Mouse (Mus musculus): ENCODE results near the gene Mtss1l.

Gene Mtss1l

DNA sequence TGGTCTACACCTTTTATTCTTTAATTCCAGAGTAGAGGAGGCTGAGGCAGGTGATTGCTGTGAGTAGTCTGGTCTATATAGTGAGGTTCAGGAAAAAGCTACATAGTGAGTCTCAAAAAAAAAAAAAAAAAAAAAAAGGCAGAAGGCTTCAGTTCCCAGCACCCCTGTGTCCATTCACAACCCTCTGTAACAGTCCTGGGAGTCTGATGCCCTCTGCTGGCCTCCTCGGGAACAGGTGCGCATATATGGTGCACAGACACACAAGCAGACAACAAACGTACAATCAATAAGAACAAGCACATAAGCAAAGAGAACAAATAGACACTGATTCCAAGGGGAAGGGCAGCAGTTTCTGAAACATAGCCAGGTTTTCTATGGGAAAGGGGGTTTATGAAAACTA is 55.1 kb downstream of the Mtss1l start:
- DNase-seq (ENCODE audit: low read depth), result no peak

DNA sequence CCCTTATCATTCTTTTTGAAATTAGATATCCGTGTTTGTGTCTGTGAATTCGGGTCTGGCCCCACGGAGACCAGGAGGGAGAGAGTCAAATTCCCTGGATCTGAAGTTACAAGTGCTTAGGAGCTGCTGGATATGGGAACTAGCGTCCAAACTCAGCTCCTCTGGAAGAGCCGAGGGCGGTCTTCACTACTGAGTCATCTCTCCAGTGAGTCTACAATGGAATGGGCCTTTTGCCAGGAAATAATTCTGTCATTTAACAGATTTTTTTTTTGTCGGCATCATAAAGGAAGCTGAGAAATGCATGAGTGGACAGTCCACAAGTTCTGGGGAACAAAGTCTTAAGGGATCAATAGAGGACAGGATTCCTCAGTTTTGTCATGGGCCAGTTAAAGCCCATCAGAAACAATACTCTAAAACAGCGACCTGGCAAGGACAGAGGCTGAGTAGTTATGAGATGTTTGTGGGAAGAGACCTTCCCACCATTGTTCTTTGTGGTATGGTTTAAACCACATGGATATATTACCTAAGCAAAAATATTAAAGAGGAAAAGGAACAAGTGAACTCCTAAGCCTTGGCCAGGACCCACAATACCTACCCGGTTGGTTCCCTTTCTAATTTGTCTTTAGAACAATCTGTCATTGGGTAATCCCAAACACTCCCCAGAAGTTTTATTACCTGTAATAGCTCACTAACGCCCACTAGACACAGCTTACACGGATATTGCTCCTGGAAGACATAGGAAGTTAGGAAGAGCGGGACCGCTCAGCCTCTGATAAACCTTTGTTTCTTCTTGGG is 58.8 kb downstream of the Mtss1l start:
- peak; percentile 68 for DNase-seq (ENCODE audit: low read depth)

DNA sequence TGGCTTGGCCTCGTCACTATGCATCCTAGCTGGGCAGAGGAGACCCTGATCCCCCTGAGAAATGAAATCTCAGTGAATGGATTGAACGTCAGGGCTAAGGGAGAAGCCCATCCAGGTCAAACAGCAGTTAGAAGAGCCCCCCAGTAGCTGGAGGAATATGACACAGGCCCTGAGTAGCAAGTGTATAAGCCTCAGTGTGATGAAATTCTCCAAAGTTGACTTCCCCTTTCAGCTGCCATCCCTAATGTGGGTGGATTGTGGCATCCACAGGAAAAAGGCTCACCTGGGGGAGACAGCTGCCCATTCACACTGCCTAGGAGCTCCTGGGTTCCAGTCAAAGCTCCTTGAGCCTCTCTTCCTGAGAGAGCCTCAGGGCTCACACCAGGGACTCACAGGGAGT is 64.1 kb downstream of the Mtss1l start:
- peak; percentile 38 for DNase-seq (ENCODE audit: low read depth)

DNA sequence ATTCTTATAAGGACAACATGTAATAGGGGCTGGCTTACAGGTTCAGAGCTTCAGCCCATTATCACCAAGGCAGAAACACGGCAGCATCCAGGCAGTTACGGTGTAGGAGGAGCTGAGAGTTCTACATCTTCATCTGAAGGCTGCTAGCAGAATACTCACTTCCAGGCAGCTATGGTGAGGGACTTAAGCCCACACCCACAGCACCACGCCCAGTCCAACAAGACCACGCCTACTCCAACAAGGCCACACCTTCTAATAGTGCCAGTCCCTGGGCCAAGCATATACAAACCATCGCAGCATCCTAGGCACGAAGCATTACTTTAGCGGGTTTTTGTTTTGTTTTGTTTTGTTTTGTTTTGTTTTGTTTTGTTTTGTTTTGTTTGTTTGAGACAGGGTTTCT is 65.2 kb downstream of the Mtss1l start:
- DNase-seq (ENCODE audit: low read depth), result peak; percentile 58

DNA sequence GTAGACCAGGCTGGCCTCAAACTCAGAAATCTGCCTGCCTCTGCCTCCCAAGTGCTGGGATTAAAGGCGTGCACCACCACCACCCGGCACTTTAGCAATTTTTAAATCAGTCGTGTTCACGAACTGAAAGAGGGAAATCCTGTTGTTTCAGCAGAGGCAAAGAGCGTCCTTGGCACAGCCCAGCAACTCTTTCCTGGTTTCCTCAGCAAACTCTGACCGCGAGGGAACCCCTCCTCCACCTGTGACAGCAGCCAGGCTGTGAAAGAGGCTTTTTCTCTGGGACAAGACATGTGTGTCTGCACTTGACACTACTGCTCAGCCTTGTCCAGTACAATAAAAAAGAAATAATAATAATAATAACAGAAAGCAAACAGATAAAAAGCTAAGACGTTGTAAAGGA is 65.7 kb downstream of the Mtss1l start:
- DNase-seq (ENCODE audit: low read depth), result peak; percentile 26

DNA sequence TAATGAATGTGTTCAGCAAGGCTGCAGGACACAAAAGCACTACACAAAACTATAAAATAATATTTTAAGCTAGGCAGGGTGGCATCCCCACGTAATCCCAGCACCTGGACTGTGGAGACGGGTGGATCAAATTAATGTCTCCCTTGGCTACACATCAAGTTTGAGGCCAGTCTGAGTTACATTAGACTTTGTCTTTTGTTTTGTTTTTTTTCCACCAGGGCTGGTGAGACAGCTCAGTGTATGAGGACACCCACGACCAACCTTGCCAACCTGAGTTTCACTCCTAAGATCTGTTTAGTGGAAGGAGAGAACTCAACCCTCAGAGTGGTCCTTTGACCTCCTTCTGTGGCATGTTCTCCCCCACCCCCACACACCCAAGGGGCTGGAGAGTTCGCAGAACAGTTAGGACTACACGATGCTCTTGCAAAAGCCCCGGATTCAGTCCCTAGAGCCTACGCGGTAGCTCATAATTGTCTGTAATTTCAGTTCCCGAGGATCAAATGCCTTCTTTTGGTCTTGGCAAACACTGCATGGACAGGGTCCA is 66.2 kb downstream of the Mtss1l start:
- no peak for DNase-seq (ENCODE audit: low read depth)

DNA sequence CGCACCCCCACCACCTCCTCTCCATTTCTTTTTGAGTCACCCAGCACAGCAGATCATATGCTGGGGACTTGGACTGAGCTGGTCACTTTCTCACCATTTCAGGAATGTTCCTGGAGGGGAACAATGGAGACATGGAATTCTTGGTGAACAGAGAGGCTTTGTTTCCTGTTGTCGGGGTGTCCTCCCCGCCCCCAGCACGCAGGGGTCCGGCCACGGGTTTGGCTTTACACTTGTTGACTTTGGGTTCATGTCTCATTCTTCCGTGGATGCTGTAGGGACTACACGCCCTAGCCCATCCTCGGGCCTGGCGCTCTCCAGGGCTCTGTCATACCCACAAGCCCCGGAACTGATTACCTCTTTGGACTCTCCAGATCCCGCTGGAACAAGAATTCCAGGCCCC is 67.7 kb downstream of the Mtss1l start:
- DNase-seq (ENCODE audit: low read depth), result no peak

DNA sequence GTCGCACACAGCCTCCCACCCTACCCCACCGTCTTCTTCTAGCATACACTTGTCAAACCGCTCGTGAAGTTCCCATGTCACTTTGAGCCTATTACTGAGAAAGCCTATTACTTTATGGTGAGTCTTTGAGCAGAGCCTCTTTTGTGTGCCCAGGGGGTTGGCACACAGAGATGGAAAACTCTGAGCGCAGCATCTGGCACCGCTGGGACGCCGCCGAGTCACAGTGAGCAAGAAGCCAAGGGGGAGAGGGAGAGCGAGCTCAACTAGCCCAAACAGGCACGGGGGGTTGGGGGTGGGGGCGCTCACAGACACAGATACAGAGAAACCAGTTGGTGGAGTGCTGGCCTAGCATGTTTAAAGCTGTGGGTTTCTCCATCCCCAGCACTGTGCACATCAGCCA is 68.3 kb downstream of the Mtss1l start:
- no peak for DNase-seq (ENCODE audit: low read depth)

DNA sequence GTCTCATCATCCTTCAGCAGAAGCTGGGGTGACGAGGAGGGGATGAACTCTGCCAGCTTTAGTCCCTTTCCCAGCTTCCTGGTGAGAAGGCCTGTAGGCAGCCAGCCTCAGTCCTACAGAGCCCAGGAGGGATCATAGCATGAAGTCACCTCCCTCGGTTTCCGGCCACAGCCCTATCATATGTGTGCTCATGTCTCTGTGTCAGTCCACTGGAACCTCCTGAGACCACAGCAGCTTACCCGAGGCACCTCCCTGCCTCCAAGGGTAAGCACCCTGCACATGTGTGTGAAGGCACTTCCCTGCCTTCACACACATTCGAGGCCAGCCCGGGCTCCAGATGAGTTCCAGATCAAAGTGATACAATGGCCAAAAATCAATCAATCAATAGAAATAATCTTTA is 69.0 kb downstream of the Mtss1l start:
- DNase-seq (ENCODE audit: low read depth), result peak; percentile 83

All from 416B (cell line).